Comparison of ENCODE assay signal across 17 mouse cellular contexts in genomic region chr2:110906473-110906872, GRCm38 (mm10). TPM values are rescaled to one million over a fixed set of nuclear protein-coding genes. Genes with fewer than 3 reads are reported as not detected.
DNase-seq lines count a peak whose midpoint lies in the region; ATAC-seq and TF ChIP-seq lines count a peak whose summit lies in the region.
"Had no signal": no experiment of that assay in that cellular context is flagged by ENCODE, and none has a peak within 500 bp of the region (broad histone marks: within the 10 kb centered on the region; RNA-seq: fewer than 3 reads in every experiment).

No protein-coding gene starts in this region.

- H3K4me2 ChIP-seq in liver, embryonic 11.5 days = no peak overlapping the region
- H3K4me2 ChIP-seq: heart, embryonic 15.5 days; midbrain, embryonic 12.5 days; neural tube, embryonic 12.5 days had no signal

- H3K27ac ChIP-seq in left cerebral cortex, adult 2 months = 0 out of 2 replicates have a peak overlapping the region, but pooled peaks have one; percentile 16
- peak overlapping the region; percentile 0; the same call in 1 of the 2 replicates for H3K27ac ChIP-seq in cerebellum, adult 2 months (ENCODE audit: insufficient read depth, low read length)
- H3K27ac ChIP-seq in layer of hippocampus, adult 2 months = peak overlapping the region; percentile 58
- H3K27ac ChIP-seq in liver, embryonic 11.5 days (ENCODE audit: low read depth, low read length) = no peak overlapping the region
- H3K27ac ChIP-seq: heart, embryonic 15.5 days; liver, embryonic 14.5 days; midbrain, embryonic 12.5 days; neural tube, embryonic 12.5 days had no signal

- intact Hi-C loops in left cerebral cortex, adult 2 months (cut with DNase I) = no loop called here

- H3K9me3 ChIP-seq in liver, embryonic 11.5 days (ENCODE audit: control insufficient read depth, low read length) = no peaks in the 10 kb centered on the region
- H3K9me3 ChIP-seq: heart, embryonic 15.5 days; midbrain, embryonic 12.5 days; neural tube, embryonic 12.5 days had no signal

- DNase-seq in cerebellum, postnatal 4 days (ENCODE audit: low spot score in 2 of 2) = no peak
- DNase-seq in left cerebral cortex, adult 2 months (ENCODE audit: extremely low spot score in 1 of 2, low spot score in 2 of 2) = no peak
- no peak for DNase-seq in left cerebral cortex, adult 8-10 months (ENCODE audit: low spot score in 2 of 2)
- peak; percentile 80 to 91 for DNase-seq in cerebellum, adult 2 months
- peak; percentile 15 to 41 for DNase-seq in layer of hippocampus, adult 2 months (ENCODE audit: low spot score in 2 of 2)
- DNase-seq in liver, embryonic 11.5 days (ENCODE audit: low spot score) = no peak
- DNase-seq in heart, adult 11 months = no peak
- DNase-seq: adrenal gland, postnatal 10 days; gastrocnemius, postnatal 14 days; kidney, postnatal 14 days; thymus, adult 18-20 months had no signal

- peaks cover 4% of the 10 kb centered on the region; the same call in 1 of the 2 replicates for H3K4me1 ChIP-seq in cerebellum, adult 2 months (ENCODE audit: control insufficient read depth, insufficient read depth, low read length)
- H3K4me1 ChIP-seq in liver, embryonic 11.5 days (replicated peaks; ENCODE audit: control insufficient read depth, insufficient read depth, low read length) = no peaks in the 10 kb centered on the region
- H3K4me1 ChIP-seq: midbrain, embryonic 12.5 days; neural tube, embryonic 12.5 days had no signal

- no peak overlapping the region for H3K4me3 ChIP-seq in left cerebral cortex, adult 2 months
- H3K4me3 ChIP-seq in cerebellum, adult 2 months (replicated peaks; ENCODE audit: insufficient read depth, low read depth, low read length) = no peak overlapping the region
- H3K4me3 ChIP-seq in layer of hippocampus, adult 2 months = no peak overlapping the region
- no peak overlapping the region for H3K4me3 ChIP-seq in liver, embryonic 11.5 days (ENCODE audit: low read depth, low read length)
- H3K4me3 ChIP-seq: erythroblast, embryonic 14.5 days; heart, embryonic 15.5 days; midbrain, embryonic 12.5 days; neural tube, embryonic 12.5 days had no signal

- no peak overlapping the region for H3K9ac ChIP-seq in liver, embryonic 11.5 days (ENCODE audit: low read depth, low read length)
- H3K9ac ChIP-seq: heart, embryonic 15.5 days; liver, embryonic 14.5 days; midbrain, embryonic 12.5 days; neural tube, embryonic 12.5 days had no signal

- no peaks in the 10 kb centered on the region for H3K36me3 ChIP-seq in liver, embryonic 11.5 days (ENCODE audit: control insufficient read depth, insufficient read depth, low read length)
- H3K36me3 ChIP-seq: heart, embryonic 15.5 days; midbrain, embryonic 12.5 days; neural tube, embryonic 12.5 days had no signal

- TF ChIP-seq CTCF in left cerebral cortex, adult 2 months (IDR thresholded peaks at IDR 0.05) = no peak
- TF ChIP-seq CTCF in cerebellum, adult 2 months (IDR thresholded peaks at IDR 0.05; ENCODE audit: borderline replicate concordance, insufficient read depth, low read depth, low read length) = no peak
- TF ChIP-seq CTCF in layer of hippocampus, adult 2 months (conservative IDR thresholded peaks at IDR 0.05) = no peak

- peak; percentile 98 for ATAC-seq in cerebellum, adult (ENCODE audit: insufficient number of reproducible peaks, low FRiP score, low TSS enrichment)
- no peak for ATAC-seq in liver, embryonic 11.5 days (replicated peaks; ENCODE audit: low FRiP score)

- TF ChIP-seq POLR2A in cerebellum, adult 2 months (IDR thresholded peaks at IDR 0.05; ENCODE audit: borderline replicate concordance, insufficient read depth, low read length) = no peak

- H3K27me3 ChIP-seq in cerebellum, adult 2 months (ENCODE audit: control insufficient read depth, insufficient read depth, low read length) = no peaks in the 10 kb centered on the region
- no peaks in the 10 kb centered on the region for H3K27me3 ChIP-seq in liver, embryonic 11.5 days (replicated peaks; ENCODE audit: control insufficient read depth, insufficient read depth, low read length)
- H3K27me3 ChIP-seq: heart, embryonic 15.5 days; midbrain, embryonic 12.5 days; neural tube, embryonic 12.5 days had no signal

- WGBS in cerebellum, adult 2 months = 3% methylated on average over 3 of the region's 3 CpGs
- 68% methylated on average over 3 of the region's 3 CpGs for WGBS in liver, embryonic 11.5 days

RNA-seq across cellular contexts. Expression of gene Ano3, which starts 44.2 kb away (rescaled TPM):
- 10 to 100 TPM; 70.7 to 77.1 TPM for total RNA-seq in left cerebral cortex, adult 2 months (2021)
- 100 to 1,000 TPM in 2 of 4 experiments, 10 to 100 TPM in 2; 87.5 to 103 (median 95.5) TPM for total RNA-seq in left cerebral cortex, adult 8-10 months (2022)
- 12.1 and 13.8 TPM in 2 replicates for polyA plus RNA-seq in cerebellum, adult 2 months (2012; rRNA removed)
- 10 to 100 TPM; 77.4 to 82.5 TPM for total RNA-seq in layer of hippocampus, adult 2 months (2021)
- 0.18 TPM in 1 of 2 replicates, not detected in the other for polyA plus RNA-seq in liver, embryonic 11.5 days (2014; fragmentation: Nextera tagmentation; extraction: Ambion mirVana)
- polyA plus RNA-seq: erythroblast, embryonic 14.5 days had no signal

Comparison
In these comparisons a context has a peak if more than half of its experiments do, and no peak if none do; other contexts are left out.
1. DNase-seq: peak in cerebellum, adult 2 months (2 of 2) and layer of hippocampus, adult 2 months (2 of 2); none in cerebellum, postnatal 4 days (0 of 2), left cerebral cortex, adult 2 months (0 of 2), left cerebral cortex, adult 8-10 months (0 of 2), liver, embryonic 11.5 days (single experiment) and heart, adult 11 months (single experiment).